Mouse (Mus musculus) megakaryocyte, embryonic 14.5 days (primary cell): ENCODE results near the gene Cbfb. TPM values are rescaled to one million over a fixed set of nuclear protein-coding genes. Genes with fewer than 3 reads are reported as not detected.
"Not testable (repeated sequence)": the region's sequence is repeated elsewhere in the genome, so short reads cannot be mapped to it uniquely, and the experiment has no call there.

Experiments used
- H3K27me3 ChIP-seq: replicated peaks from 2 replicates; pipeline ENCODE3; 2012; ENCODE audit warnings: inconsistent platforms
- H3K36me3 ChIP-seq: replicated peaks from 2 replicates; pipeline ENCODE3; 2012; ENCODE audit warnings: low read length, inconsistent platforms, mixed read lengths
- H3K4me1 ChIP-seq: 2 replicates; pipeline ENCODE4 v1.6.1; 2012; ENCODE audit warnings: inconsistent platforms
- H3K4me3 ChIP-seq: replicated peaks from 2 replicates; pipeline ENCODE3; 2012; ENCODE audit warnings: moderate library complexity, mild to moderate bottlenecking, inconsistent platforms
- H3K9me3 ChIP-seq: 2 replicates; pipeline ENCODE4 v1.6.1; 2012; ENCODE audit warnings: inconsistent platforms
- FLI1 ChIP-seq: IDR thresholded peaks from 2 replicates; pipeline ENCODE4 v1.6.1; 2012; ENCODE audit warnings: low read length, inconsistent platforms, mixed read lengths
- GATA1 ChIP-seq: IDR thresholded peaks from 3 replicates; pipeline ENCODE4 v1.6.1; 2012; ENCODE audit warnings: mixed read lengths, low read length, inconsistent platforms, borderline replicate concordance
- polyA plus RNA-seq: library from polyadenylated mRNA; stranded (reverse); fragments of >175 nt; gene quantifications from 2 replicates; pipeline ENCODE4 v1.2.3, GENCODE M21; 2012; ENCODE audit warnings: low replicate concordance; ENCODE audit not compliant: insufficient read depth

The Cbfb gene
- polyA plus RNA-seq, 1 experiment = 15.3 TPM

DNA sequence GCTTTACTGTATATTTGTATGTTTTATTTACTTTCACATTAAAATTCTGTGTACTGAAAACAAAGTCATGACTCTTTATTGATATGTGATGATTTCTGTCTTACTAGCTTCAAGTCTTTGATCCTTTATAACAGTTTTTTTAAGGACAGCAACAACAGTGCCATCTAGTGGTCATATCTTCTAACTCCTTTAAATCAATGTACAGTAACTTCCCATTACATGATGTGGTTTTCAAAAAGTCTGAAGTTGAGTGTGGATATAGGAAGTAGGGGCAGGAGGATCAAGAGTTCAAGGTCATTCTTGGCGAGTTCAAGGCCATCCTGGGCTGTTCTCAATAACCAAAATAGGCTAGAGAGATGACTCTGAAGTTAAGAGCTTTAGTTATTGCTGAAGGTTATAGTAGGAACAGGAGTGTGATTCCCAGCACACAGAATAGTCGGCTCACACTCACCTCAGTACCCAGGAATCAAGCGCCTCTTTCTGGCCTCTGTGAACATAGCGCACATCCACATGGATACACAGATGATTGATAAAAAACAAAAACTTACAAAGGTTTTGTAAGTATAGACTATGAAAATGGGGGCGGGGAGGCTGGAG is 47.5 kb downstream of the Cbfb start:
- Histone ChIP-seq H3K4me3 (no peak overlapping the region), H3K9me3 (no peaks in the 10 kb centered on the region), H3K4me1 (no peaks in the 10 kb centered on the region; the same call in 1 of the 2 replicates), H3K36me3 (peaks cover 23% of the 10 kb centered on the region), H3K27me3 (no peaks in the 10 kb centered on the region)
- no peak for TF ChIP-seq GATA1
- TF ChIP-seq FLI1 = no peak

GRCm38 (mm10) chr8:105223850-105224249 is 53.4 kb downstream of the Cbfb start:
- TF ChIP-seq FLI1 (no peak), GATA1 (no peak)
- H3K4me3 ChIP-seq = no peak overlapping the region
- H3K36me3 ChIP-seq = peaks cover 8% of the 10 kb centered on the region
- H3K9me3 ChIP-seq = no peaks in the 10 kb centered on the region
- peaks cover 25% of the 10 kb centered on the region for H3K4me1 ChIP-seq
- H3K27me3 ChIP-seq = no peaks in the 10 kb centered on the region

DNA sequence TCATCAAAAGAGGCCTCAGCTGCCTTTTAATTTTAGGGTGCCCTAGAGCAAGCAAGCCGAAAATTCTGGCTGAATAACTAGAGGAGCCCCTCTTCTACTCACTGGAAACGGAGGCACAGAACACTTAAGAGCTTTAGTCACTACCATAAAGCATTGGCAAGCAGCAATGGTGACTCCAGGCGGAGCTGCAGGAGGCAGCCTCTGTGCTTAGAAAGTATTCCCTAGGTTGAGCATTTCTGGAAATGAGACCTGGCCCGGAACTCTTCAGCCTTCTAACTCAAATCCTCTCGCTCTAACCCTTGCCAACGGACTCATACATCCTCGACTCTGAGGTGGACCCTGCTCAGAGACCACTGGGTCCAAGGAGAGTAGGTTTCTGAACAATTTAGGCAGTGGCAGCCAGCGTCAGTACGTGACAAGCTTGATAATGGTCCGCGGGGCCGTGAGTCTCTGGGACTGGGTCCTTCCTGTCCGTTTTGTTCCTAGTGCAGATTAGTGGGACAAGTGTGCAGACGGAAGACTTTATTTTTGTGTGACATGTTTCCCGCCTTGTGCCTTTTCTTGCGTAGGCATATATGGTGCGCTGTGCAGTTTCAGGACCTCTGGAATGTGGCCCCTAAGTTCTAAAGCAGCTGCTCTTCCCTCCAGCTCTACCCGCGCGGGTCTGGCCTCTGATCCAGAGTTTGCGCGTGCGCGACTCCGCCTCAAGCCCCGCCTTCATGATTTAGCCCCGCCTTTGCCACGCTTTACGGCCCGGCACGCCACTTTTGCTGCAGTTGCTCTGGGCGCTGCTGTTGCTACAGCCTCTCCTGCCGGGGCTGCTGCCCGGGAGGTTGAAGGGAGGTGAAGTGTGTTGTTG is 54.2 kb downstream of the Cbfb start, which contains the start of gene D230025D16Rik:
Gene D230025D16Rik (plus strand): TSS at position 733 of the 859 bp plus-strand sequence.
- TF ChIP-seq GATA1 = no peak
- no peak for TF ChIP-seq FLI1
- Histone ChIP-seq H3K36me3 (peaks cover 8% of the 10 kb centered on the region), H3K9me3 (no peaks in the 10 kb centered on the region), H3K4me1 (peaks cover 27% of the 10 kb centered on the region), H3K27me3 (no peaks in the 10 kb centered on the region), H3K4me3 (peak within 1 kb of the TSS; percentile 98)

DNA sequence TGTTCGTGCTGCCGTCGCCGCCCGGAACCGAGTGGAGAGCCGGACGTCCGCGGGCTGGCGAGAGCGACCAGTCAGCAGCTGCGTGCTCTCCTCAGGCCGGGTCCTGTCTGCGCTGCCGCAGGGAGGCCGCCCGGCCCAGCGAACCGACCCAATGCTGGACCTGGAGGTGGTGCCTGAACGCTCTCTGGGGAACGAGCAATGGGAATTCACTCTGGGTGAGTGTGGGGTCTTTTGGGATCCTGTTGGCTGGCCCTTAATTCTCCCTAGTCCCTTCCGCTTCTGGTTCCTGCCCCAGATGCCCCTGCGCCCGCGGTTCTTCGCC is 54.8 kb downstream of the Cbfb start:
- H3K4me1 ChIP-seq = peaks cover 33% of the 10 kb centered on the region
- no peak for TF ChIP-seq FLI1
- no peak for TF ChIP-seq GATA1
- no peaks in the 10 kb centered on the region for H3K27me3 ChIP-seq
- H3K36me3 ChIP-seq = peaks cover 11% of the 10 kb centered on the region
- no peaks in the 10 kb centered on the region for H3K9me3 ChIP-seq
- peak overlapping the region; percentile 98 for H3K4me3 ChIP-seq

DNA sequence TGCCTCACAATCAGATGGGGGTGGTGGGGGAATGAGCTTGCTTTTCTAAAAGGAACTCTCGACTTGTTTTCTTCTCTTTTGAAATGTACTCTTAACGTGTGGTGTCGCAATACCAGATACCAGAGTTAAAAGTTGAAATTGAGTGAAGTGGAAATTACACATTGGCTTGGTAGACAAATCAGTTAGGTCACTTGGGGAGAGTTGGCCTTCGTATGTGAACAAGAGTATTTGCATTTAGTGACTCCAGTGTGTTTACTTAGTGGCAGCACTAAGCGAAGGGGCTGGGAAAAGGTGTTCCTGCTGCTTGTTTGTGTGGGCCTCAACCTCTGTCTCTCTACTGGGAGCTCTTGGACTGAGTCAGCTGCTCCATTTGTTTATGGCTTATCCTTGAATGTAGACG is 55.4 kb downstream of the Cbfb start:
- no peaks in the 10 kb centered on the region for H3K27me3 ChIP-seq
- peak overlapping the region; percentile 98 for H3K4me3 ChIP-seq
- H3K4me1 ChIP-seq = peaks cover 39% of the 10 kb centered on the region
- H3K9me3 ChIP-seq = no peaks in the 10 kb centered on the region
- H3K36me3 ChIP-seq = peaks cover 13% of the 10 kb centered on the region
- TF ChIP-seq GATA1 = no peak
- no peak for TF ChIP-seq FLI1

DNA sequence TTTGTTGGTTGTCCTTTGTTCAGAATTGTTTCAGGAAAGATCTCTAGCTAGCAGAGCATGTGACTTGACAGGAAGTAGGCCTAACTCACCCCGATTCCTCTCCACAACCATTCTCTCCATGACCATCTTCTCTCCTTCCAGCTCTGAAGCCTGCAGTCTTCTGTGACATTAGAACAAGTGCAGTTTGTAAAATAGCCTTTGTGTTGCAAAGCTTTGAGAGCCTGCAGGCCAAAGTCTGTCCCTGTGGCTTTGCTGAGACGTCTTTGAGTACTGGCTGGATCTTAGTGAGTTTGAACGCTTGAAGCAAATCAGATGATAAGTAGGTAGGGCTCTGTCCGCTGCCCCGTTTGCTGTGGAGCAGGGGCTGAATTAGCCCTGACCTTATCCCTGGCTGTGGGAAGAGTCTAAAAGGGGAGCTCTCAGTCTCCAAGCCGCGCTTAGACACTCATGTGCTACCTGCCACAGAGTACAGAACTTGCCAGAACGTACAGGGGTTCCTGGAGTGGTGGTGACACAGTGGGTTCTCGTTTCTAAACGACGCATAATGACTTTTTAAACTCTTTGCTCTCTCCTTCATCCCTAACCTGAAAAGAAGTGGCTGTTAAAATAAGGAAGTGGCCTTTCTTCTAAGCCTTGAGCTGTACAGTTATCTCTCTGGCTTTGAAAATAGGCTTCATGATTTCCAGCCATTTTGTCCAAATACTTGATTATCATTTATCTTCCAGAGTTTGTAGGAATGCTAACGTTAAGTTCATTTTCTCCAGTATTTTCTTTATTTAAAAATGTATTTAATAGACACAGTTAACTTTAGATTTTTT is 61.2 kb downstream of the Cbfb start:
- H3K4me3 ChIP-seq = no peak overlapping the region
- no peak for TF ChIP-seq FLI1
- TF ChIP-seq GATA1 = no peak
- H3K4me1 ChIP-seq = peaks cover 34% of the 10 kb centered on the region
- peaks cover 59% of the 10 kb centered on the region for H3K36me3 ChIP-seq
- no peaks in the 10 kb centered on the region for H3K27me3 ChIP-seq
- no peaks in the 10 kb centered on the region for H3K9me3 ChIP-seq

- Histone ChIP-seq H3K36me3 (peaks cover 64% of the 10 kb centered on the region), H3K4me1 (peaks cover 29% of the 10 kb centered on the region)
- H3K4me3 ChIP-seq, H3K27me3 ChIP-seq, H3K9me3 ChIP-seq: not testable (repeated sequence)
These were observed 61.8 kb downstream of the Cbfb start for GRCm38 (mm10) chr8:105232321-105232693.

DNA sequence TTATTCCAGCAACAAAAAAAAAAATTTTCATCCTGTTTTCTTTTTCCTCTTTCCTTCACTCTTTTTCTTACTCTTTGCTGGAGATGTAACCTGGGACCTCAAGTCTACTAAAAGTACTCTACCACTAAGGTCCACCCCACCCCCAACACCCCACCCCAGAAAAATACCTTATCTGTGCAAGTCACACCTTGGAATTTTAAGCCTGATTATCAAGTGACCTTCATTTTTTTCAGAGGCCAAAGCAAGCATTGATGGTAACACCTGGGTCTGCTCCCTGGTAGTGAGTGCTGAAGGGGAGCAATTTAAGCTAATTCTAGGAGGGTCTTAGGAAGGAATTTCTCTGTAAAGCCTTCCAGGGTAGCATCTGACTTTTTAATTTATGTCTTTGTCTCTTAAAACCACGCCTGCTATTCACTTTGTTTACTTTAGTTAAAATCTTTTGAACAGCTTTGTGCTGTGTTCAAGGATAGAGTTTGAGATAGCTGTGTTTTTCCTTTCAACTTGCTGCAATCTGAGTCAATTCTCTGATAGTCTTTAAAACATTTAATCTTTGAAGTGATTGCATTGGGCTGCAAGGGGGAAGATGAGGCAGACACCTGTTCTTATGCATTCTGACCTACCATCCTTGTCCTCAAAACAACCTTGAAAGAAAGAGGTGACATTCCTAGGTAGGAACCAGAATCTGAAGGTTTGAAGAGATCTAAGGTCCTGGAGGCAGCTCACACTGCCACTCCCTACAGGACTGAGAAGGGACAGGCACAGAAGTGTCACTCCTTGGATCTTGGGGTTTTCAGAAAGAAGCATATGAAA is 62.9 kb downstream of the Cbfb start:
- Histone ChIP-seq H3K36me3 (peaks cover 68% of the 10 kb centered on the region), H3K9me3 (no peaks in the 10 kb centered on the region), H3K4me1 (peaks cover 28% of the 10 kb centered on the region), H3K4me3 (no peak overlapping the region), H3K27me3 (no peaks in the 10 kb centered on the region)
- TF ChIP-seq GATA1 (no peak), FLI1 (no peak)

GRCm38 (mm10) chr8:105235206-105235605 is 64.7 kb downstream of the Cbfb start:
- Histone ChIP-seq H3K36me3 (peaks cover 81% of the 10 kb centered on the region), H3K9me3 (no peaks in the 10 kb centered on the region), H3K4me3 (no peak overlapping the region), H3K4me1 (peaks cover 20% of the 10 kb centered on the region), H3K27me3 (no peaks in the 10 kb centered on the region)
- no peak for TF ChIP-seq FLI1
- no peak for TF ChIP-seq GATA1
